Mouse (Mus musculus): ENCODE data around the gene Prlhr.

Gene Prlhr

DNA sequence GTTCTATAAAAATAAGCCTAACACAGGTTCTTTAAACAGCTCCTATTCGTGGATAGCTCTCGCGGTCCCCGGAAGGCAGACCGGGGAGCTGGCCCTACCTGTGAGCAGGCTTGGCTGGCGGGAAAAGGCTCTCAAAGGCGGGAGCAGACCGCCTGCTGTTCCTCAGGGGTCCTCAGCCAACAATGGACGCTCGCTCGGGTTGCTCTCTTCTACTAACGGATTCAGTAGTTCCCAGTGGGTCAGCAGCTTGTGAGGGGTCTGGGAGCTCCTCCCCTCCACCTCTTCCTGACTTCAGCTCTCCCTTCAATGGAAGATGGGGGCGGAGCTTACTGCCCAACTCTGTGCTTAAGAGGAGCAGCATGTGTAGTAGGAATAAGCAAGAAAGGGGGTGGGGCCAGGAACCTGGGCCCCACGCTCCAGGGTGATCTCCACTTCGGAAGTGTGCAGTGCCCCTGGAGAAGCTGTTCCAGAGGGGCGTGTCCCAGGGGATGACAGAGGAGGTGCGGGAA is at the start of gene Prlhr:
Prlhr (minus strand) TSS at position 51 of the 509 bp plus-strand sequence.
- no peak for DNase-seq

DNA sequence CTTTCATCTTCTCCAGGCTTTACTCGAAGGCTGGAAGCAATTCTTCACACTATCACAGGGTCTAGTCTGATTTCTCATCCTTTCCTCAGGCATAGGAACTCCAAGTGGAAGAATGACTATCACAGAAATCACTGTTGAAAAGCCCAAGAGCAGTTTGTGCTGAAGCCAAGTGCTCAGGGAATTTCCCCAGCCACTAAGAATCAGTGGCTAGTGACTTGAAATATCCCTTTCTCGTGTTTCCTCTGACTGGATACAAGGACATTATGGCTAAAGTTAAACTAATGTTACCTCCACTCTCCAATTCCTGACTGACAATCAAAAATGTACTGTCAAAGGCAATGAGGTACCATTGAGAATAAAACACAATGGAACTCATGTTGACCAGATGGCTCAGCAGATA is 47.0 kb upstream of the Prlhr start:
- DNase-seq: no peak

GRCm38 (mm10) chr19:60513431-60513830 is 45.3 kb upstream of the Prlhr start:
- DNase-seq: peak; percentile 28

DNA sequence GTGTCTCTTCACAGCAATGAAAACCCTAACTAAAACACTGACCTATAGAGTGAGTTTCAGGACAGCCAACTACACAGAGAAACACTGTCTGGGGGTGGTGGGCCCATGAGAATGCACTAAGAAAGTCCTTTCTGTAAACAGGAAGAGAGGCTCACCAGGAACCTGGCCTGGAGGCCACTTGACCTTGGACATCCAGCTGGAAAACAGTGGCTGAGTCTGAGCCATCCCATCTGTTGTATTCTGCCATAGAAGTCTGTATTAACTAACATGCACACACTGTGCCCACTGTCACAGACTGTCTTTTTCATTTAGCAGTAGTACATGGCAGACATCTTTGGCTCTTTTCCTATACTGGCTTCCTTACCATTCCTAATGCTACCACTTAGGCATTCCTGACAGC is 32.1 kb upstream of the Prlhr start:
- peak; percentile 66 for DNase-seq

GRCm38 (mm10) chr19:60497171-60497570 is 29.1 kb upstream of the Prlhr start:
- no peak for DNase-seq

- no peak for DNase-seq
Observed at GRCm38 (mm10) chr19:60495772-60496171, 27.7 kb upstream of the Prlhr start.

GRCm38 (mm10) chr19:60489566-60489965 is 21.5 kb upstream of the Prlhr start:
- DNase-seq: no peak

GRCm38 (mm10) chr19:60485261-60485660 is 17.2 kb upstream of the Prlhr start:
- DNase-seq: no peak

DNA sequence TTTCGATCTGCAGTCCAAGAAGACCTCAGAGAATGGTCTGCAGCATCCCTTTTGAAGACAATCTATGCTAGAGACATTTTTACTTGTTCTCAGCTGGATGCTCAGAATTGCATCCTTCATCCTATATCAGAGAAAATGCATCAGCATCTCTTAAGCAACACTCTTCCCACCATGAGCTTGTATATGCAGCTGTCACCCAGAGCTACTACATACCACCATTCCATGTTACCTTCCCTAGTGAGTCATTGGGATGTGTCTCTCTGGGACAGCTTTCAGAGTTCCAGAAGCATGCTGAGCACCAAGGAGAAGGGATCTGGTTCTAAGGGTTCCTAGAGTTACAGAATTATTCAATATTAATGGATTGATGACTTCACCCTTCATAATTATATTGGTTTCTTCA is 10.8 kb upstream of the Prlhr start:
- DNase-seq: no peak

GRCm38 (mm10) chr19:60477788-60478187 is 9.7 kb upstream of the Prlhr start:
- DNase-seq: no peak

DNA sequence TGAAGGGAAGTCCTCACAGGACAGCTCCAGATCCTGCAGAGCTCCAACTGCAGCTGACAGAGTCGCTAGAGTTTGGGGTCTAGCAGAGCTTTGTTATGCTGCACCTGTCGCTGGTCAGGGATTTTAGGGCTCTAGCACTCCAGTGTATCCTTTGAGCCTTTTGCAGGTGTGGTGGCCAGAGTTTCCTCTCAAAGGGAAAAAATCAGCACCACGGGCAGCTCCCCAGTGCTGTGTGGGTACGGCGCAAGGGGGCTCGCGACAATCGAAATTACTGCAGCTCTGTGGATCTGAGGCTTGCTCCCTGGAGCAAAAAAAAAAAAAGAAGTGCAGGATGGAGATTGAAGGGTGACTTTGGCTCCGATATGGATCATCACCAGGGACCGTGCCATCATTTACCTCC is 742 bp upstream of the Prlhr start:
- DNase-seq: peak; percentile 59

- no peak for DNase-seq
Observed at GRCm38 (mm10) chr19:60467588-60468007, 506 bp downstream of the Prlhr start.

DNA sequence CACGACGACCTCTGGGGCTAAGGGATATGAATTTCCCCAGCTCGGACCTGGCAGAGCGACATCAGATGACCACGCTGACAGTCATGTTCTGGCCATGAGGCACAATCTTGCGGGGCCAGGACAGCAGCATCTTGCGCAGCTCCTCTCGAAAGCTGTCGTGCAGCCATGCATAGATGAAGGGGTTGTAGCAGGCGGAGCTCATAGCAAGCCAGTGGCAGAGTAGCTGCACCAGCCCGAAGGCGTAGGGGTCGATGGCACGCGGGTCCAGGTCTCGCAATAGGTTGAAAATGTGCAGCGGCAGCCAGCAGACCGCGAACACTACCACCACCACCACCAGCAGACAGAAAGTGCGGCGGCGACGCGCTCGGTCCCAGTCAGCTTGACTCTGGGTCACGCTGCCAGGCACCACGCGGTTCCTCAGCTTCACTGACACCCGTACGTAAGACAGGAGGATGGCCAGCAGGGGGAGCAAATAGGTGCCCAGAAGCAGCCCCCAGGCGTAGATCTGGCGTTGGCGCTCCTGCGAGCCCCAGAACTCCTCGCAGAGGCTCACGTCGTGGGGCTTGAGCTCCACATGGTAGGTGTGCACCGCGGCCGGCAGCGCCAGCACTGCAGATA is 1.0 kb downstream of the Prlhr start:
- peak; percentile 65 for DNase-seq

DNA sequence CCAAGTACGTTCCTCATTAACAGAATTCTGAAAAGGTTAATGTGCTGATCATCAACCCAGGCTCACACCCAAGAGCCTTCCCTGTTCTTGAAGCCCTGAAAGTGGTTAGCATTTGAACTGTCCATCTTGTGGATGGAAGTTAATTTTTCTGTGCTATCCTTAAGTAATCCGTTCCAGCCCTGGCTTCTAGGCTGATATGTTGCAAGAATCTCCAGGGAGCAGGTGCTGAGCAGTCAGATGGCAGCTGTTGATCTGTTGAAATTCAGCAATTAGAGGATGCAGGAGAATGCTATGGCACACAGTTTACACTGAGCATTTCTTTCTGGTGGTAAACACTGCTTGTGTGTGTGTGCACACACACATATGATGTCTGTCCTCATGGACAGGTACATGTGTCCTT is 2.4 kb downstream of the Prlhr start:
- no peak for DNase-seq

GRCm38 (mm10) chr19:60463896-60464295 is 4.2 kb downstream of the Prlhr start:
- DNase-seq: peak; percentile 83

GRCm38 (mm10) chr19:60463440-60463839 is 4.7 kb downstream of the Prlhr start:
- DNase-seq: no peak

- no peak for DNase-seq
Observed at GRCm38 (mm10) chr19:60461476-60461875, 6.6 kb downstream of the Prlhr start.

- peak; percentile 8 for DNase-seq
Observed at GRCm38 (mm10) chr19:60459680-60460079, 8.4 kb downstream of the Prlhr start.

DNA sequence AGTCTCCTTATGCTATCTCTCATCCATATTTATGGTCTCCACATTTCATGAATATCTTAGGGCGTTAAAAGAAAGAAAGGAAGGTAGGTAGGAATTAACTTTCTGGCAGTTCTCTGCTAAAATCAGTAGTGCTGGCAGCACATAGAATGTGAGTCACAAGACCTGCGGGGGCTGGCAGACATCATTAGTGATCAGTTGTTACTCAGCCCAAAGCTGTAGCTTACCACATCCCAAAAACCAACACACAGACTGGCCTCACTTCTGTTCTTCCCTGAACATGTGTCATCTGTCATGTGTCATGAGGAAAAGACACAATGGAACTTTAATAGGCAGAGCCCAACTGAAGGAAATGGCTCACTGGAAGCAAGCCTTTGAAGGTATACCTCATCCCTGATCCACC is 9.0 kb downstream of the Prlhr start:
- DNase-seq: no peak

DNA sequence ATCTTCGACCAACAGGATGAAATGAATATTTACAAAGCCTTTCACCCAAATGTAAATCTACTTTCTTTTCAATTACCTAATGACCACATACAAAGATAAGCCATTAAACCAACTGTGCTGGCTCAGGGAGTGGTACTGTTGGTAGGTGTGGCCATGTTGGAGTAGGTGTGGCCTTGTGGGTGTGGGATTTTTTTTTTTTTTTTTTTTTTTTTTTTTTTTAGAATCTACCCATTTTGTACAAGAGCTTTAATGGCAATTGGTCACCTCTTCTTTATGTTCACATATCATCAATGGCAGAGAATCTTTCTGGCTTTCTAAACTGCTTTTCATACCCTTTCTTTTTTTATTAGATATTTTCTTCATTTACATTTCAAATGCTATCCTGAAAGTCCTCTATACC is 12.3 kb downstream of the Prlhr start:
- DNase-seq: no peak

DNA sequence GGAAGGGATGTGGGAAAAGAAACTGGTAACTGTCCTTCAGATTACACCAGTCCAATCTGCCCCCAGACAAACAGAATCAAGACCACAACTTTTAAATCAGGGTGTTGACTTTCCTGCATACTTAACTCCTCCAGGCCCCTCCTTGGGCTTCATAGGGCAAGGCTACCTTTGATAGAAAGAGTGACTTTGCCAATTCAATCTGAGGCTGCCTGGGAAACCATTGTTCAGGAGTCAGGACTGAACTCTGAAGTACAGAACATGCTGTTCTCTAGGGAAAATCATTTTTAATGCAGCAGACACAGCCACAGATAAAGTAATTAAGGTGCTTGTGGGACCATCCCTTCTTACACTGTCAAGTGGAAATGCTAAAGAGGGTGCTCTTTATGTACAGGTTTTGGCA is 27.6 kb downstream of the Prlhr start:
- no peak for DNase-seq

- DNase-seq: no peak
Observed at GRCm38 (mm10) chr19:60440083-60440482, 28.0 kb downstream of the Prlhr start.

GRCm38 (mm10) chr19:60437566-60438241 is 30.4 kb downstream of the Prlhr start:
- DNase-seq: peak; percentile 29

- DNase-seq: no peak
Observed at GRCm38 (mm10) chr19:60432347-60433129, 35.6 kb downstream of the Prlhr start.

All from lung, postnatal 10 days (tissue).